Mouse (Mus musculus): ENCODE data around the gene Ces3a. TPM values are rescaled to one million over a fixed set of nuclear protein-coding genes. Genes with fewer than 3 reads are reported as not detected.

Ces3a gene
- polyA plus RNA-seq (2012; ENCODE audit: low replicate concordance) = not detected in 2 replicates

GRCm38 (mm10) chr8:105048371-105048854 is at the start of gene Ces3a:
Gene Ces3a, plus strand, starts transcription at chr8:105048601.

GRCm38 (mm10) chr8:105000586-105000985 is 47.8 kb upstream of the Ces3a start, which contains the start of gene Ces2h:
Gene Ces2h, plus strand, starts transcription at chr8:105000853.

GRCm38 (mm10) chr8:105083449-105084050 is 35.1 kb downstream of the Ces3a start, which contains the start of gene Ces3b:
Gene Ces3b, plus strand, starts transcription at chr8:105083753.

Other genes with a start within 250 kb of the Ces3a start
- not detected in 2 replicates for gene Ces2b, start 217.0 kb upstream of the Ces3a start, polyA plus RNA-seq (2012; ENCODE audit: low replicate concordance)
- gene Ces2c, start 201.5 kb upstream of the Ces3a start, polyA plus RNA-seq (2012; ENCODE audit: low replicate concordance) = not detected in 2 replicates
- not detected in 2 replicates for gene Ces2e, start 122.3 kb upstream of the Ces3a start, polyA plus RNA-seq (2012; ENCODE audit: low replicate concordance)
- 0.06 TPM in 1 of 2 replicates, not detected in the other for gene Ces2f, start 101.2 kb upstream of the Ces3a start, polyA plus RNA-seq (2012; ENCODE audit: low replicate concordance)
- gene Ces2g, start 86.9 kb upstream of the Ces3a start, polyA plus RNA-seq (2012; ENCODE audit: low replicate concordance) = 8.6 and 44.6 TPM in 2 replicates
- not detected in 2 replicates for gene Ces2h, start 47.7 kb upstream of the Ces3a start, polyA plus RNA-seq (2012; ENCODE audit: low replicate concordance)
- gene Ces3b, start 35.2 kb downstream of the Ces3a start, polyA plus RNA-seq (2012; ENCODE audit: low replicate concordance) = not detected in 2 replicates
- not detected in 2 replicates for gene Ces4a, start 83.2 kb downstream of the Ces3a start, polyA plus RNA-seq (2012; ENCODE audit: low replicate concordance)
- 6.1 and 10.6 TPM in 2 replicates for gene Cbfb, start 122.1 kb downstream of the Ces3a start, polyA plus RNA-seq (2012; ENCODE audit: low replicate concordance)
- gene D230025D16Rik, start 176.5 kb downstream of the Ces3a start, polyA plus RNA-seq (2012; ENCODE audit: low replicate concordance) = 4.3 and 5.7 TPM in 2 replicates
- 9.6 and 20.1 TPM in 2 replicates for gene B3gnt9, start 206.6 kb downstream of the Ces3a start, polyA plus RNA-seq (2012; ENCODE audit: low replicate concordance)
- gene Tradd, start 216.0 kb downstream of the Ces3a start, polyA plus RNA-seq (2012; ENCODE audit: low replicate concordance) = 23.2 and 23.7 TPM in 2 replicates
- gene Fbxl8, start 216.0 kb downstream of the Ces3a start, polyA plus RNA-seq (2012; ENCODE audit: low replicate concordance) = 9.4 and 9.9 TPM in 2 replicates
- gene Hsf4, start 221.2 kb downstream of the Ces3a start, polyA plus RNA-seq (2012; ENCODE audit: low replicate concordance) = 0.42 and 0.66 TPM in 2 replicates
- 0.16 and 0.17 TPM in 2 replicates for gene Nol3, start 227.5 kb downstream of the Ces3a start, polyA plus RNA-seq (2012; ENCODE audit: low replicate concordance)
- 0.70 and 1.6 TPM in 2 replicates for gene 4931428F04Rik, start 241.3 kb downstream of the Ces3a start, polyA plus RNA-seq (2012; ENCODE audit: low replicate concordance)
- 8.9 and 13.3 TPM in 2 replicates for gene Exoc3l, start 247.5 kb downstream of the Ces3a start, polyA plus RNA-seq (2012; ENCODE audit: low replicate concordance)
- gene E2f4, start 249.1 kb downstream of the Ces3a start, polyA plus RNA-seq (2012; ENCODE audit: low replicate concordance) = 112 and 208 TPM in 2 replicates